Mouse (Mus musculus) colon, adult 2 months (tissue): Measurements from ENCODE around the gene Rit1. TPM values are rescaled to one million over a fixed set of nuclear protein-coding genes. Genes with fewer than 3 reads are reported as not detected.

Experiments
- polyA plus RNA-seq: library from polyadenylated mRNA; depleted of rRNA; stranded (reverse); fragments of >200 nt; gene quantifications from 2 replicates; pipeline ENCODE4 v1.2.3, GENCODE M21; 2012; rRNA removed

The Rit1 gene
- 45.6 and 48.8 TPM in 2 replicates for polyA plus RNA-seq

DNA sequence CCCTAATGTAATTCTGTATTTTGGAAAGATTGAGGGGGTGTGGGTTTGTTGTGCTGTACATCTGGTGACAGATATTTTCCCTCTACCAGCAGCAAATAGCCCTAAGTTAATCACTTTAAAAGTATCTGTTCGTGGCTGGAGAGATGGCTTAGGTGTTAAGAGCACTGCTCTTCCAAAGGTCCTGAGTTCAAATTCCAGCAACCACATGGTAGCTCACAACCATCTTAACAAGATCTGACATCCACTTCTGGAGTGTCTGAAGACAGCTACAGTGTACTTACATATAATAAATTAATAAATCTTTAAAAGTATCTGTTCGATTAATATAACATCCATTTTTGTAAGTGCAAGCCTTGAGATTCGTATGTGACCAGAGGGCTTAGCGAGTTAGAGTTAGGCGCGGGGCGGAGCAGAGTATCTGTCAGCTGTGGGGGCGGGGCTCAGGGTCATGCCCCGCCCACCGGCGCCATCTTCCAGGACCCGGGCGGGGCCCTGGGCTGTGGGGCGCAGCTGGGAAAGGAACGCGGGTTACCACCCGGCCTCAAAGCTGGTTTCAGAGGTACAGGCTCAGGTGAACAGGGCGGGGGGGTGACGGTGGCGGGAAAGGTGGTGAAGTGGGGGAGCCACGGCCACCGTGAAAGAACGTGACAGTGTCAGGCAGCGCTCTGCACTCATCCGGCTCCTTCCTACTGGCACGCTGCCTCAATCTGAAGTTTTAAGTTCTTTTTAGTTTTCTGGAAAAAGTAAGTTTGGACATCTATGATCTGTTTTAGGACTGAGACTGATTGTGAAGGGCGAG lies at the start of gene Rit1:
Rit1 (plus strand) TSS at position 440 of the 799 bp plus-strand sequence.

DNA sequence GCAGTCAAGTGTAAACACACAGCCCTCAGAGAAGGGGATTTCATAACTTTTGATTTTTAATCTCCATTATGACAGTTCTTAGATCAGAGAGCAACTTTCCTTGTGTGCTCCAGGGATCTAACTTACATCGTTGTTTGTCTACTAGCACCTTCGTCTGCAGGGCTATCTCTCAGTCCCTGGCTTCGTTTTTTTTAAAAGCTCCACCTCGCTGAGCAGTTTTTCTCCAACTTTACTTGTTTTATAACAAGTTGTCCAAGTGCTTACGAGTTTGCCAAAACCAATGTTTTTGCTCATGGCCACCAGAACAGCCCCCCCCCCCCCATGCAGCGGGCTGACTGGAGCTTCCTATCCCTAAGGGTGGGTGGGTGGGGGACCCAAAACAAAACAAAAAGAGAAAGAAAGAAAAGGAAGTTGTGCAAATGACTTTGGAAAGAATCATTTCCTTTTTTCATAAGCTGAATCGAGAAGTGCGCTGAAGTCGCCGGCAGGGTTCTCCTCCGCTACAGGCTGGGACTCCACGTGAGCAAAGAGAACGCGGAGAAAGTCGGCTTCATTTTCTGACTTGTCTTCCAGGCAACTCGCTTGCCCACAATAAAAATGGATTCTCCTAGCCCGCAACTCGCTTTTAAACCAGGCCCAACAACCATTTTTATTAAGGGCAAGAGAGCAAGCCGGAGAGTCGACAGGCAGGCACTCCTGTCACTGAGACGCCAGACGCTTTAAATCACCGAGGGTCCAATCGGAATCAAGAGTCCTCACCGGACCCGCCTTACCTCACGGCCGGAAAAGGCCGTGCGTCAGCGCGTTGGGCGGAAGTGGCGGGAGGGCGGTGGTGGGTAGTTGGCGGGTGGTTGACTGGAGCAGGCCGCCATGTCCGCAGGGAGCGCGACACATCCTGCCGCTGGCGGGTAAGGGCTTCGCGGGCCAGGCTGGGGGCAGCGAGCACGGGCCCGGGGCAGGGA lies 31.4 kb upstream of the Rit1 start, which contains the start of gene Khdc4:
Khdc4 (plus strand) TSS at position 824 of the 962 bp plus-strand sequence.

DNA sequence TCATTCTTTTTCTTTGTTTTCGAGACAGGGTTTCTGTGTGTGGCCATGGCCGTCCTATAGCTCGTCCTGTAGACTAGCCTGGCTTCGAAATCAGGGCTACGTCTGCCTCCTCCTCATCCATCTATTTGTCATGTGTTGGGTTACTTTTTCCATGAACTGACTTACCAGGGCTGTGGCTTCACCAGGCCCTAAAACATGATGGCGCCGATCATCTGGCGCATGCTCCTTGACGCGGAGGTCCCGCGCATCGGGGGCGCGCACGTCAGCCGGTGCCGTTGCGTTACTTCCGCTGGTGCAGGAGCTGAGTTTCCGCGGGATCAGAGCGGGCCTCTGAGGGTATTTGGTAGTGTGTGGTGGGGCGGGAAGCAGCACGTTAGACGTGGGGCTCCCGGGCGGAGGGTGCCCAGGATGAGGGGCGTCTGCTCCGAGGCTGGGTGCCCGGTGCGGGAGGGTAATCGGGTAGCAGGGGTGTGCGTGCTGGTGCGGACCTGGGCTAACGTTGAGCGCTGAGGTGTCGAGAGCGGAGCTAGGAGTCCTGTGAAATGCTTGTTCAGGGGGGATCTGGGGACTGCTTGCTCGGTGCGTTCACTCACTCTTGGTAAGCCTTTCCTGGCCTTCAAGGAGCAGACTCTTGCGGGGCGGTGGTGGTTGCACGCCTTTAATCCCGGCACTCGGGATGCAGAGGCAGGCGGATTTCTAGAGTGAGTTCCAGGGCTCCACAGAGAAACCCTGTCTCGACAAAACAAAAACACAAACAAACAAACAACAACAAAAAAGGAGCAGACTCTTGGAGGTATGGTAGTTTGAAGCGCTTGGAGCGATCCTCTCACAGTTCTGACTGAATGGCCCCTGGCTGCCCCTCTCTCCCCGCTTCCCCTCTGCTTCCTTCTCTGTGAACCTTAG lies 58.6 kb downstream of the Rit1 start, which contains the start of gene Syt11:
Syt11 (minus strand) TSS at position 226 of the 903 bp plus-strand sequence.

Other genes starting within 250 kb of the Rit1 start
- 812 and 822 TPM in 2 replicates for gene Lmna, start 206.9 kb upstream of the Rit1 start, polyA plus RNA-seq
- gene Mex3a, start 184.4 kb upstream of the Rit1 start, polyA plus RNA-seq = 1.0 and 1.1 TPM in 2 replicates
- gene Rab25, start 168.5 kb upstream of the Rit1 start, polyA plus RNA-seq = 407 and 425 TPM in 2 replicates
- 210 and 235 TPM in 2 replicates for gene Lamtor2, start 163.8 kb upstream of the Rit1 start, polyA plus RNA-seq
- 52.6 and 60.7 TPM in 2 replicates for gene Ubqln4, start 163.1 kb upstream of the Rit1 start, polyA plus RNA-seq
- 178 and 186 TPM in 2 replicates for gene Ssr2, start 141.0 kb upstream of the Rit1 start, polyA plus RNA-seq
- gene Arhgef2, start 110.9 kb upstream of the Rit1 start, polyA plus RNA-seq = 67.5 and 68.7 TPM in 2 replicates
- gene Rxfp4, start 63.7 kb upstream of the Rit1 start, polyA plus RNA-seq = 0.21 and 0.41 TPM in 2 replicates
- 51.3 and 58.9 TPM in 2 replicates for gene Khdc4, start 31.0 kb upstream of the Rit1 start, polyA plus RNA-seq
- gene Syt11, start 58.3 kb downstream of the Rit1 start, polyA plus RNA-seq = 5.8 and 6.2 TPM in 2 replicates
- gene Gon4l, start 118.4 kb downstream of the Rit1 start, polyA plus RNA-seq = 9.2 and 11.5 TPM in 2 replicates
- 19.9 and 25.5 TPM in 2 replicates for gene Msto1, start 197.2 kb downstream of the Rit1 start, polyA plus RNA-seq
- 4.8 and 5.0 TPM in 2 replicates for gene Ash1l, start 233.8 kb downstream of the Rit1 start, polyA plus RNA-seq
- 29.0 and 31.6 TPM in 2 replicates for gene Dap3, start 234.3 kb downstream of the Rit1 start, polyA plus RNA-seq